Mouse (Mus musculus) lung, postnatal 36 days (tissue): ENCODE results near the gene Rgl1.
A peak's percentile ranks its signal among the peaks of the same experiment; 100 is the strongest.

Experiments
- DNase-seq: peaks from one replicate; pipeline ENCODE4 v3.0.0; 2022; ENCODE audit warnings: mixed read lengths

The Rgl1 gene

DNA sequence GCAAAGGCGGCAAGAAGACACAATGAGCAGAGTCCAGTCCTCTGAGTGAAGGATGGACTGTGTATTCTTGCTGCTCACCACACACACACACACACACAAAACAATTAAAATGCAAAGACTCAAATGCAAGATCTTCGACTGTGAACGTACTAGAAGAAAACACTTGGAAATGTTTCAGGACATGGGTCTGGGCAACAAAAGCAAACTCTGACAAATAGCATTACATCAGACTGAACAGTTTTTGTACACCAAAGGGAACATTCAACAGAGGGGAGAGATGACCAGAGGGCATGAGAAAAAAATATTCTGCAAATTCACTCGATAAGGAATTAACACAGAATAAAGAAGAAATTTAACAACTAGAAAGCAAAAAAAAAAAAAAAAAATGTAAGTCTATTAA lies 52.2 kb downstream of the Rgl1 start:
- no peak for DNase-seq

DNA sequence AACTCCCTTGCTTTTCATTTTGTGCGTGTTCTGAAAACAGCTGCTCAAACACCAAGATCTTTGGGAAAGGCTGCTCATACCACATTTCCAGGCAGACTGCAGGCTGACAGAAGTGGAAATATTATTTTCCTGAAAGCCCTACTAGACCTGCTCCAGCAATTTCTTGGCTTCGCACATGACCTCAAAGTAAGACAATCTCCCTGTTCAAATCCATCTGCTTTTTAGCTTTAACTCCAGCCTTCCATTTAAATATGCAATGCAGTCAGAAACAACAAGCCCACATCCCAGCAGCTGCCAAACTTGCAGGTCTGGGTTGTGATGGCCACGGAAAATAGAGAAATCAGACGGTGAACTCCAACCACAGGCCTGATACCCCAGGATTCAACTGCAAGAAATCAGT lies 55.1 kb downstream of the Rgl1 start:
- DNase-seq = no peak

DNA sequence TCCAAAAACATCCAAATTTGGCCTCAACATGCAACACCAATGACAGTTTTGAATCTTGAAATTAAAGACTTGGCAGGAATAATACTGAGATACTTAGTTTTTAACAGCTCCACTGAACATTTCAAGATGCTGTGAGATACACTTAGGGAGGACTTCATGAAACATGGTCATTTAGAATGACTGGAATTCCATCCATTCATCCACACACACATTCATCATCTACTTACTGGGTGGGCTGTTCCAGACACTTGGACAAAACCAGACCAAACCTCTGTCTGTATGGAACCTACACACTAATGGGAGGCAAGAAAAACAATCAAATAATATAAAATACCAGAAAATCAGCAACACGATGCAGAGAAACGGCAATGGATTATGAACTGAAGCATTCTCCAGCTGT lies 58.6 kb downstream of the Rgl1 start:
- DNase-seq = no peak

DNA sequence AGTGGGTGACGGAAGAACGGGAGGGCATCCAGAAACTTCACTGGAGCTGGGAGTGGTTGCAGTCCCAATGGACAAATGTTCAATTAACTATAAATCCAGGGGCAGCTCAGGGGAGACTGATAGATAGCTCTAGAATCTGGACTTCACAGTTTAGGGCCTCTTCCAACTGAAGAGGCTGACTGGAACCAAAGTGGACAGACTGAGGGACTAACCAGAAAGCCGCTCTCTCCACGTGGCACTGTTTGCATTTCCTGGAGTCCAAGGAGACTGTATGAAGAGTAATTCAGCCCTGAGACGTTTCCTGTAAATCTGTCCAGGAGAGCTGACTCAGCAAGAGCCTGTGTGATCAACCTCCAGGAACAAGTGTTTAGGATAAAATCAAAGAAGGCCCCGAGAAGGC lies 62.2 kb downstream of the Rgl1 start:
- no peak for DNase-seq

DNA sequence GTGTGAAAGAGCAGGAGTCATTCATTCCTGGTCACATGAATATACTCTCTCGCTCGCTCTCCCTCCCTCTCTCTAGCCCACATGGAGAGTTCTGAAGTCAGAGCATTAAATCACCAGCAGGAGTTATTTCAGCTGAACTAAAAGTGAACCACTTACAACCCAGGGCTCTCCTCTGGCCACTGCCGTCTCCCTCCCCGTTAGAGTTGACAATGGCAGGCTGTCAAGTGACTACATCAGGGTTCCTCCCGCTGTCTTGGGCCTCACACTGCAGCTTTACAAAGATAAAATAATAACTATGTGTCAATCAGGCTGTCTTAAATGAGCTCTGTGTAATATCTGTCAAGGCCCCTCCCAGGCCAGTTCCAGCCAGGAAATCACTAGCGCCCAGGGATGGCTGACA lies 63.2 kb downstream of the Rgl1 start:
- no peak for DNase-seq

DNA sequence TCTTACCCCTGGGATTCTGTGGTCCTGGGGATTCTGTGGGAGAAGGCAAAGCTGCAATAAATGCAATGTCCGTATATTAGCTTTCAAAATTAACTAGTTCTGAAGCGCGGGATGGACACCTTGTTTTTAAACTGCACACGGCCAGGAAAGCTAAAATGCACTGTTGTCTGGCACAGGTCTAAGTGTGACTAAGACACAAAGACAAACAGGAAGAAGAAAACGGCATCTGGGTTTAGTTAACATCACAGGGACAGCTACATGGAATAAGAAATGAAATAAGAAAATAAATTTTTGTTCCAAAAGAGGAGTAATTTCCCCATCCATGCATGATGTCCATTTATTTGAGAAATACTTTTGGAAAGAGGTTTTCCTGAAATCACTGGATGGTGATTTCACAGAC lies 65.1 kb downstream of the Rgl1 start:
- DNase-seq = no peak

DNA sequence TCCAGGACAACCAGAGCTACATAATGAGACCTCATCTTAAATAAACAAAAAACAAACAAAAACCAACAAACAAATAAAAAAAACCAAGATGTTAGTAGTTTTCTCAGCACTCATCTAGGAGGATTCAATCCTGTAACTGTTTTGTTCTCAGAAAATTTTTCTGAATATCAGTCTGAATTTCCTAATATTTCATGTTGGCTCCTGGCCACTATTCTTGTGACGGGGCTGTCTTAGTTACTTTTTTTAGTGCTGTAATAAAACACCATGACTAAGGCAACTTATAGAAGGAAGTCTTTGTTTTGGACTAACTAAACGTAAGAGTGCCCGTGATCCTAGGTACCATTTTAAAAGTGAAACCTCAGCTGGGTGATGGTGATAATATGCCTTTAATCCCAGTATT lies 68.8 kb downstream of the Rgl1 start:
- no peak for DNase-seq

DNA sequence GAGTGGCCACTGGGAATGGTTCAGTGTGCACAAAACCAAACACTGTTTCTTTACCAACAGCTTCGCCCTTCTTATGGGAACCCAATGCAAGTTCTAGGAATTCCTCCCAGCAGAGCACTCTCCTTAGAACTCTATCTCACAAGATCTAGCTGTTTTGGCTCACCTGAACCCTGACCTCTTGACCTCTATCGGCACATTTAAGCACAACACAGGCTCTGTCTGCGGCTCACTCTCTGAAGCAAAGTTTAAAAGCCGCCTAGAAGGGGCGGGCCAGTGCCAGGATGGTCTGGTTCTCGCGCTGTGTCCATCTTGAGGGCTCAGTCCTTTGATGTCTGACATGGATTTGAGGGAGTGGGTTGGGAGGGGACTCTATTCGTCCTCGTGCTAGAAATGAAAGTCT lies 70.7 kb downstream of the Rgl1 start:
- no peak for DNase-seq

DNA sequence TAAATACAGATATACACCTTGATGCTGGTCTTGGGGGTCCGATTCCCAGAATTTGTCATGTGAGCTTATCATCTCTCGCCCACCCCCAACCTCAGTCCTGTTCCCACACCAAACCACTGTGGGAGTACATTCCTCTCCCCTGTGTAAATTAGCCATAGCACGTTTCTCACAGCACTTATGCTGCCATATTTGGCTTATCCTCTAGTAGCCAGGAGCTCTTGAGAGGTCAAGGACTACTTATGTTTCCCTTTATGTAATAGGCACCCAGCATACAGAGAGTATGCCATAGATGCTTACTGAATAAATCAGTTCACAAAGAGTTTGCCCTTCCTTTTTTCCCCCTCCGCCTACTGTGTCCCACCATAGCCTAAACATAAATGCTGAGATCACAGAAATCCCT lies 76.2 kb downstream of the Rgl1 start:
- DNase-seq = peak; percentile 85

DNA sequence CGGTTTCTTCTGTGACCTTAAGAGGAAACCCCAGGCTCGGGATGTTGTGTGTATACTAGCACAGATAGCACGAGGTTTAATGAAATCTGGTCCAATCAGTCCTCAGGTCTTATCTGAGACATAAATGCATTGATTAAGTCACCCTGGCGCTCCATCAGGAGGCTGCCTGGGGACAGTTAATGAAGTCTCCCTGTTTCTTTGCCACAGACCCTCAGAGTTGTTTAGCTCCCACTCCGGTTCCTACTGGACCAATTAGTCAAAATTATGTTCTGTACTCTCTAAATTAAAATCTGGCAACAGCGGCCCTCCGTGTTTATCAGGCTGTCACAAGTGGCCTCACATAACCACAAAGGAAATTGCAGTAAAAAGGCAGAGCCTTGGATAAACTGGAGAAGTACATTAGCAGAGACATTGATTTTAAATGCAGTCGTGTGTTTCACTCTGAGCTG lies 78.4 kb downstream of the Rgl1 start:
- no peak for DNase-seq

DNA sequence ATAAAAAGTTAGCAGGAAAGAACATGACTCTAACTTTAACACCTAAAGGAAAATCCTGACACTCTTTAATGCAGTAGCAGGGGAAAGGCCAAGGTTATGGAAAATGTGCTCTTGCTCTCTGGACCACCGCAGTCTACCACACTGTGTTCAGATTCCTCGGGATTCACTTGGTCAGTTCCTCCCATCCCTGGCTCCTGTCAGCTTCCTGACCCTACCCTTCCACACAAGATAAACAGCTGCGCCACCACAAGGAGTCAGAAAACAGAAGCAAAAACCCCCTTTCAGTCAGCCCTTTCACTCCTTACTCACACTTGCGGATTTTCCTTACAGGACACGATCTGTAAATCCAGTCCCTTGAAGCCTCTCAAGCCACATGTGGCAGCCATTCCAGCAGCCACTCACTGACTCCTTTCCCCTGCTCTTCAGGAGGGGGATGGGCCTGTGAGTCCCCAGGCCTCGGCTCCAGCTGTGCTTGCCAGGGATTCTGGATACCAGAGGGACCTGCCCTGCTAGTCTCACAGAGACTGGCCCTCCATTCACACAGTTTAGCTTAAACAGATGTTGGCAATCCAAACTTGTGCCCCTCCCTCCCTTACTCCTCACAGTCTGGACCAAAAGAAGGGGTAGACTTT lies 78.9 kb downstream of the Rgl1 start:
- peak; percentile 47 for DNase-seq

DNA sequence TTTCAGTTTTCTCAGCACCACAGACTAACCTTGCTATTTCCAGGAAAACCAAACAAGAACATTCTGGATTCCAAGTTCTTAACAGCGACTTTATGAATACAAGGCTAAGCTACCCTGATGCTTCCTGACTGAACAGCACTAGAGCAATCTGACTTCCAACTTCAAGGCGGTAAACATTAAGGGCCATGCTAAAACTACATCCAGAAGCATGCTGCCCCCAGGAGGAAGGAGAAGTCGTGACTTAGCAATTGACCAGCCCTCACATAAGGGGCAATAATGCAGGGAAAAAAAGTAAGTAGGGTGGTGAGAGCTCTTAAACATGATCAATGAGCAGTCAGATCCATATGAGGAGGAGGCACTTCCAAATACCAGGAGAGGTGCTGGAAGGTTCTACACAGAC lies 80.6 kb downstream of the Rgl1 start:
- peak; percentile 34 for DNase-seq

DNA sequence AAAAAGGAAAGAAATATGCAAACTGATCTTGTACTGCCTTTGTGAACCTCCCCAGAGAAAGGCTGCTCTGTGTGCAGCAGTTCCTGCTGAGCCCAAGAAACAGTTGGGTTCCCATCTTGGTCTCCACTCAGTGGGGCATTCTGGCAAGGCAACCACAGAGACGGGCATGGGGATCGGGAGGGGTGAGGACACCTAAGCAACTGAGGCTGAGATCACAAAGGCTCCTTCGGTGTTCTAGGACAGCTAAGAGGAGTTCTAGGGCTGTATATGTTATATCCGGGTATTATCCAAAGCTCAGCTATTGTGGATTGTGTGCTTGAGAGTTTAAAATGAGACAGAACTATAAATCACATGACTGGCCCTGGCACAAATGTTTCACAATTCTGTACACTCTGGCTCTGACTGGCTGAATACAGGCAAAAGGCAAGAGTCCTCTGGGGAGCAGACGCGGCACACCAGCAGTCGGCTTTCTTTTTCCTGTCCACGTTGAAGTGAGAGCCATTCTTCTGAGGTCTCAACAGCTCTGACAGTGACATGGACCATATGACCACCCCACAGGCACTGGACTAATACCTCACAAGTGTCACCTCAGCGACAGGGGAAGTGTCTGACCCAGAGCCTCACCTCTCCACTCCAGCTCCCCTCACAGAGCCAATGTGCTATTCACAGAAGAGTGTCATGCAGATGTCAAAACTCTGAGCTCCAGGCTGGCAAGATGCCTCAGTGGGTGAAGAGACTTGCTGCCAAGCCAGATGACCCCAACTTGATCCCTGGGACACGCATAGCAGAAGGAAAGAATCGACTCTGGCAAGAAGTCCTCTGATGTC lies 83.6 kb downstream of the Rgl1 start:
- DNase-seq = peak; percentile 59

DNA sequence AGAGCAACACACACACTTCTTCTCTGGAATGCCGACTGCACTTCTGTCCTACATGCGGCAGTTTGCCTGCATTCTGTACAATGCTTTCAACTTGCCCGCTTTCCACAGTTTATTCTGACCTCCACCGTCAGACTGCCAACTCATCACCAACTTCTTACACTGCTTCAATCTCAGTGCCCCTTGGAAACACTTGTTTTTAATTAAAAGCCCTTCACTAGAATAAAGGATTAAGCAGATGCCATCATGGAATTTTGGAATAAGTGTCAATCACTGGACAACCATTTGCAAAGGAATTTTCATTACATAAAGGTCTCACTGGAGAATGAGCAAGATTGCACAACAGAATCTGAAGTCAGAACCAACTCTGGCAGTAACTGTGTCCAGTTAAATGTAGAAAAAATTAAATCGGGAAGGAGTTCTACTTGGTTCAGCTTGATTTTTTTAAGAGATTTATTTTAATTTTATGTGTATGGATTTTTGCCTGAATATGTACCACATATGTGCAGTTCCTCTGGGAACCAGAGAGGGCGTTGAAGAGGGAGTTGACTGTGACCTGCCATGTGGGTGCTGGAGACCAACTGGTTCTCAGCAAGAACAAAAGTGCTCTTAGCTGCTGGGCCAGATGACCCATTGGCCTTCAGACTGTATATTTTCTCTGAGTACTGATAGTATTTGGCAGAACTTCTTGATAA lies 84.3 kb downstream of the Rgl1 start:
- DNase-seq = peak; percentile 26

DNA sequence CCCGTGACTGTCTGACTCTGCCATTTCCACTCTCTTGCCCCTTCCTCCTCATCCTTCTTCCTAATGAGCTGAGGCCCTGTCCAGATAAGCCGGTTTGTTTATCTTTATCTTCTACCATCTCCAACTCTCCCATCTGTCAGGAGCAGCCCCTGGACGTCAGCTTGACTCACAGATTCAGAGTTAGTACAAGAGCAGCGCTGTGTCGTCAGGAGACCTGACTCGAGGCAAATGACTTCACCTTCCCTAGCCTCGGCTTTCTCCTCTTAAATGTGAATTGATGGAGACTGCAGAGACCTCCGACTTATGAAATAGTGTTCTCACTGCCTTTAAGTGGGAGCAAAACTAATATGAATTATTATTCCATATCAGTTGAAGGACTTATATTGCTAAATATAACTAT lies 85.0 kb downstream of the Rgl1 start:
- no peak for DNase-seq

DNA sequence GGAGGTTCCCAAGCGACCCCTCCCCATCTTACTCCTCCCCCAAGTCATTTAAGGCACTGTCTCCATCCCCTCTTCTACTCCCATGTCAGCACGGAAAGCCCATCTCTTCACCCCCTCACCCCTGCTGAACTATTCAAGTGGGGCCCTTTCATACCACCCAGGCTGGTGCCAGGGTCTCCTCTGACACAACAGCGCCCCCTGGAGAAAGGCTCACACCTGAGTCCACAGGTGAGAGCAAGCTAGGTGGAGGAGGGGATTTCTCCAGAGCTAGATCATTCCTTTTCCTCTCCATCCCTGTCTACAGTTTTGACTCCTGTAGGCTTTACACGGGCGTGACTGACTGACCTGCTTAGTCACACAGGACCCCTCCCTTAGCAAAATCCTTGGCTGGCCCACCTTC lies 87.7 kb downstream of the Rgl1 start:
- DNase-seq = peak; percentile 61

DNA sequence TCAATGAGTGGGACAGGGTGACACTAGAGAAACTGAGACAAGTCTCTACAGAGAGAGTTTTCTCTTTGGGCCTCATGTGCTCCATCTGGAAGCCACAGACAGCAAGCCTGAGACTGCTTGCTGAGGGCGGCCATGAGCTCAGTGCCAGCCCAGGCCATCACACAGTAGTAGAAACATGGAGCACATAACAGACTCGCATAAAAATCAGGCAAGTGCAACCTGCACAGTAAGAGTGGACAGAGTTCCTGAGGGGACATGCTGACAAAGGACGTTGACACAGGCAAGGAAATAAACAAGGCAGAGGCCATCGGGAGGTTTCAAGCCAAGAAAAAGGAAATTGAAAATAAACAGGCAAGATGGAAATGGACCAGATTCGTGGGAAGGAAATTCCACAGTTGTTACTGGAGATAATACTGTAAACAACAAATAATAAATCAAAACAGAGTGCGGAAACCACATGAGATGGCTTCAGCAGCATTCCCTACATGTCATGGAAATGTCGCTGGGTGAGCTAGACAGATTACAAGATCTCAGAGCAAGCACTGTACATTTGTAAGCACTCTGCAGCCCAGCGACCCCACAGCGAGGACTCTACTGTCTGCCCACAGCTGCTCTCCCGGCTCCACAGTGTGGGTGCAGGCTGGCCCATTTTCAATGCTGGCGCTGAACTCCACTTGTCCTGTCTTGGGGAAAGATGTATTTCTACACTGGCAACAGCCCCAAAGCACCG lies 88.5 kb downstream of the Rgl1 start:
- DNase-seq = peak; percentile 62

DNA sequence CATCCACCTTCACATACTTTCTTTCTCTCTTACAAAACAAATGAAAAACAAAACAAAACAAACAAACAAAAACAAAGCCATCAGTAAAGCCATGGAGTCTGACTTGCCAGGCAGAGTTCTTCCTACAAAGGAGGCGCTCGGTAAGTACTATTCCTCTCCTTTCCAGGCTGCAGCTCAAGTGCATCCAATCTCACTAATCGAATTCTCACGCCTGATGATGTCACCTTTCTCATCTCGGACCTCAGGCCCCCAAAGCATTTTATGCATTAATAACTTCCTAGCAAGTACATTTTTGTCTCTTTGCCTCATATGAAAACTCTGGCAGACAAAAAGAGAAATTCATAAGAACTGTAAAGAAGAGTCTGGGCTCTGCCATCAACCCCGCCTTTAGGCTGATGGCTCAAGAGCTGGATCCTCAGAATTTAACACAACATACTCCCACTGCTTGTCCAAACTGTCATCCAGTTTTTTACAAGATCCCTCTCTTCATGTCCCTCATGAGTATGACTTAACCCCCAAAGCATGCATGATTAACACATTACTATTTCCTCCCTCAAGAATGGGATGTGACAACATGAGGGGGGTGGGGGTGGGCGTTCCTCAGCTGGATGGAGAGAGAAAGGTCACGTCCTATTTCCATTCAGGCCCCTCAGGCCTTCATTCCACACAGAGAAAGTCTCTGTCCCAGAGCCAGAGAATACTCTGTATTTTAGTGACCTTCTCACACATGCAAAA lies 96.5 kb downstream of the Rgl1 start:
- no peak for DNase-seq

DNA sequence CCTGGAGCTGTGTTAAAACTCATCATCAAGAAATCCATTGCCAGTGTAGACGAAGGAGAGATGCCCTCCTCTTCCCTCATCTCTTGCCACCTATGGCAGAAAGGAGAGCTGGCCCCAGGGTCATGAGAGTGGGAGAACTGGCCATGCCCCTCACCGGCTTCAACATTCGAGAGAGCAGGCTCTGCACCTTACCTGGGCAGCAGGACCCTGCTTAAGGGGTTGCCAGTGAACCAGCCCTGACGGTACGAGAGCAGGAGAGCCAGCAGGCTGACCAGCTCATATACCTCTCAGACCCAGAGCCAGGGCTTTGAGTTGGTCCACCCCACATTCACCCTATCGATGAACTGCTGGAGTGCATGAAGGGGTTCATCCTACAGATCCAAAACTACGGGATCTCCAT lies 105.7 kb downstream of the Rgl1 start:
- no peak for DNase-seq

DNA sequence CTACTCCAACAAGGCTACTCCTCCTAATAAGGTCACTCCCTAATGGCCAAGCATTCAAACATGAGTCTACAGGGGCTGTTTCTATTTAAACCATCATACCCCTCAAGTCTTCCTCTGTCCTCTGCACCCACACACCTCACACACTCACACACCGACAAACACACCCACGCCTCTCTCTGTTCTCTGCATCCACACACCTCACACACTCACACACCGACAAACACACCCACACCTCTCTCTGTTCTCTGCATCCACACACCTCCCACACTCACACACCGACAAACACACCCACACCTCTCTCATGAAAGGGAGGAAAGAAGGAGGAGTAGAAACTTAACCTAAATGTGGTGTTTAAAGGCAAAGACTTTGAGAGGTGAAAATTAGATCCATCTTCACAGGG lies 106.2 kb downstream of the Rgl1 start:
- no peak for DNase-seq

DNA sequence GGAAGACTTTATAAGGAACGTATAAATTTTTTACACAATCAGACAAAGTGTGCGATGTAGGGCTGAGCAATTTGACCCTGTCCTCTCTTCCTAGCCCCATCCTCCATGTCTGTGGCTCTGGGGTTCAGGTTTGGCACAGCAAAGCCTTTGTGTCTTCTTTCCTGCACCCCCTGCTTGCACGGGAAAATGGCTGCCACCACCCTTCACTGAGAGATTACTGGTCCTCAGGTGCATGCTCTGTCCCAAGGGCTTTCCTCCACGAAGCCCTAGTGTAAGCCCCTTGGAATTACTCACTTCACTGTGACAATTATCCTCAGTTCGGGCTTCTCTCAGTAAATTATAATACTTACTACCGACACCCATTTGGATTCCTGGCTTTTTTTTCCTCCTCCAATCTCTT lies 109.5 kb downstream of the Rgl1 start:
- DNase-seq = no peak

DNA sequence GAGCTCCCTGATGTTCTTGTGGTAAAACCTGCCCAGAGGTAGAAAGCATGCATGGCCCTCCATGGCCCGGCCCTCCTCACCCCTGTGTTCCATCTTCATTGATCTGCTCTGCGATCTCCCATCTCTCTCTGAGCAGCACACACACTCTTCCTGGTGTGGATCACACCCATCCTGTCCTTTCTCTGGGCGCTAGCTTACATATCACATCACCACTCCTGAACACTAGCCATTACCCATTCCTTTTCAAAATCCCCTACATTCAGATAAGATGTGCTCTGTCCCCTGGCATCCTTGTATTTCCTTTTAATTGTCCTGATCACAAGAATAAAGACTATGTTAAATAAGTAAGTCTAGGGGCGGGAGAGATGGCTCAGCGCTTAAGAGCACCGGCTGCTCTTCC lies 111.3 kb downstream of the Rgl1 start:
- no peak for DNase-seq

DNA sequence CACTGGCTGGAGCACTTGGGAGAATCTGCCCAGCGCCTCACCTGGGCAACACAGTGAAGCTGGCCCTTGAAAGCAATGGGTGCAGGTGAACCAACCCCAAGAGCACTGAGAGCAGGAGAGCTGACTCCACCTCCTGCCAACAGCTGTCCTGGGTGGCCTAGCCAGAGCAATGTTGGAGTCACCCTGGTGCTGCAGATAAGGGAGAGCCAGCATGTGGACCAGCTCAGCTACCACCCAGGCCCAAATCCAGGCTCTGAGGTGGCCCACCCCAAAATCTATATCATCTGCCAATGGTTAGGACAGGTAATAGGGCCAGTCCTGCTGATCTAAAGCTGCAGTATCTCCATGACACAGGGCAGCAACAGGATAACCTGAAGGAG lies 114.7 kb downstream of the Rgl1 start:
- DNase-seq = no peak
